Mouse (Mus musculus) embryonic fibroblast, embryonic 13.5 days (primary cell): ENCODE measurements at regions not wholly inside any gene's neighbourhood (a gene's known extent, or its start where the extent isn't known, plus 50 kb on each side); places are given as distances from the start of the nearest gene placed in this dataset.

Experiments used
- H3K27ac ChIP-seq: 2 replicates; pipeline ENCODE4 v1.5.1; 2012; ENCODE audit warnings: low read length, control low read depth, inconsistent platforms; ENCODE audit not compliant: insufficient read depth
- H3K4me1 ChIP-seq: 2 replicates; pipeline ENCODE4 v1.6.1; 2011; ENCODE audit warnings: low read length; ENCODE audit not compliant: control insufficient read depth, insufficient read depth
- H3K4me3 ChIP-seq: 2 replicates; pipeline ENCODE4 v1.5.1; 2011; ENCODE audit warnings: mild to moderate bottlenecking, control low read depth, low read length; ENCODE audit not compliant: insufficient read depth
- CTCF ChIP-seq: IDR thresholded peaks from 2 replicates; pipeline ENCODE4 v1.5.1; 2011; ENCODE audit warnings: mild to moderate bottlenecking, control low read depth, low read length, moderate library complexity, borderline replicate concordance; ENCODE audit not compliant: insufficient read depth
- POLR2A ChIP-seq: IDR thresholded peaks from 2 replicates; pipeline ENCODE4 v1.6.1; 2011; ENCODE audit warnings: low read depth, mild to moderate bottlenecking, control low read depth, low read length, moderate library complexity

- TF ChIP-seq POLR2A (no peak), CTCF (no peak)
- no peak overlapping the region for H3K4me3 ChIP-seq
- no peak overlapping the region for H3K27ac ChIP-seq
- H3K4me1 ChIP-seq = no peaks in the 10 kb centered on the region
Observed at GRCm38 (mm10) chr8:34398914-34399813, 287.6 kb upstream of the Gm10131 start.

DNA sequence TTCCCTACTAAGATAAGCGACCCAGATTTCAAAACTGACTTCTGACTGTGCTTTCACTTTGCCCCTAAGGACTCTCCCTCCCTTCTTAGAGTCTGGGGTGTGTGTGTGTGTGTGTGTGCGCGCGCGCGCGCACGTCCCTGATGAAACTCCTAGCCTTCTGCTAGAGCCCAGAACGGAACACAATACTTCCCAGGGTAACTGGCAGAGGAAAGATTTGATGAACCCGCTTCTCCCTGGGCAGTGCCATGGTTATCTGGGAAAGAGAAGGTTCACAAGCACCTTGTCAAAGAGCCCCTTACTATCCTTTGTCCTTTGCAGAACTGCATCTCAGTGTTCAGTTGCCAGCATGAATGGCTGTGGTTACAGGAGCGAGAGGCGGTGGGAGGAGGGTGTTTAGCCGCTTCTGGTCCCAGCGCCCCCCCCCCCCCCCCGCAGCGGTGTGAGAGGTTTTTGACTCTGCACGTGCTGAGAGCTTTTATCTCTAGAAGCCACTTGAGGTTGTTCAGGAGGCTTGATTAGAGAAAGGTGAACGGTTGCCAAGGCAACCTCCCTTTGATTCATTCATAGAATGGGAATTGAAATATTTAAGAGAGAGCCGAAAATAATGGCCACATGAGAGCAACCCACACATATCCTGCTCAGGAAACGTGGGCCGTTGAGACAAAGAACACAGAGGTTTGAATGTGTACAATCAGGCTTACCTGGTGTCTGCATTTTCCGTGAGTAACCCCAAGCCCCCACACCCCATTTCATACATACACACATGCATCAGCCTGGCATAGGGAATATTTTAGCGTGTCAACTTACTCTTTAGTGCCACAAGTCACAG lies 286.3 kb upstream of the Gm10131 start:
- Histone ChIP-seq H3K27ac (no peak overlapping the region), H3K4me1 (no peaks in the 10 kb centered on the region), H3K4me3 (no peak overlapping the region)
- TF ChIP-seq POLR2A (no peak), CTCF (no peak)

DNA sequence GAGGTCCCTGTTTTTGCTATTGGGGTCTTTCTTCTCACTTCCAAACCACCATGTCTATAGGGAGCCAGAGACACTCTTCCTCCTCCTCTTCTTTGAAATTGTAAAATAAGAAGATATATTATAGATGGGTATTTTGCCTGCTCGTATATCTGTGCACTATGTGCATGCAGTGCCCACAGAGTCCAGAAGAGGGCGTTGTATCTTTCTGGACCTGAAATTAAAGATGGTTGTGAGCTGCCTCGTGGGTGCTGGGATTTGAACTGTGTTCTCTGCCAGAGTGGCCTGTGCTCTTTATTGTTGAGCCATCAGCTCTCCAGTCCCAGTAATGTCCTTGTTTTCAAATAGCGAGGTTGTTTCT lies 285.7 kb upstream of the Gm10131 start:
- Histone ChIP-seq H3K4me3 (no peak overlapping the region), H3K27ac (no peak overlapping the region), H3K4me1 (no peaks in the 10 kb centered on the region)
- TF ChIP-seq CTCF = no peak
- TF ChIP-seq POLR2A = no peak

- H3K4me1 ChIP-seq = no peaks in the 10 kb centered on the region
- TF ChIP-seq POLR2A (no peak), CTCF (no peak)
- no peak overlapping the region for H3K4me3 ChIP-seq
- no peak overlapping the region for H3K27ac ChIP-seq
Observed at GRCm38 (mm10) chr8:34392981-34393828, 281.7 kb upstream of the Gm10131 start.

DNA sequence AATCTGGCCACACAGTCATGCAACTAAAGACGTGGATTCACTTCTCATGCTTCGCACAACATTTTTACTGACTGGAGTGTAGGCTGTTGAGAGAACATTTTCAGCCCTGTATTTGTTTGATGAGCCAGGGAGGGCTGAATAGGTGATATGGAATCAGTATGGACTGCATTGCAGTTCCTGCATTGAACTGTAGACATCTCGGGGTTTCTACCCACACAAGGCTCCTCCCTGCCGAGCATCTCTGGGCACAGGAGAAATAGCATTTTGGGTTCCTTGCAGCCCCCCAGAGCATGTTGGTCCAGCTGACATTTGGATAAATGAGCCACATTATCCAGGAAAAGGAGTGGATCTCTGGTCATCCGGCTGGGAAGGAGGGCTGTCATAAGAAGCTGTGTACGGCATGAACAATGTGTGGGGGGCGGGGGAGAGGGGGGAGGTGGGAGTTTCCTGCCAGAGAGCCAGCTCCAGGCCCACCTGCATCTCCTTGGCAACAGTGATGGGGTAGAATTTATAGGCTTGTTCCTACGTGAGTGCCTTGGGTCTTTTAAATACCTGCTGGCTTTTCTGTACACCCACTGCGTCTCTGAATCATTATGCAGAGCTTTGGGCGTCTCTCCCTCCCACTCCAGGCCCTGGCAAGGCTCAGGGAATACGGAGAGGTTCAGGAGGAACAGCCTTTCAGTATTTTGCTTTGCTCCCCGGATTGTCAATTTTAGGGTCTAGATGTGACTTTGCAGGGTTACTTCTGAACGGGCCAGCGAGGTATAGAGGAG lies 280.9 kb upstream of the Gm10131 start:
- H3K27ac ChIP-seq = no peak overlapping the region
- TF ChIP-seq CTCF (no peak), POLR2A (no peak)
- H3K4me3 ChIP-seq = no peak overlapping the region
- no peaks in the 10 kb centered on the region for H3K4me1 ChIP-seq

GRCm38 (mm10) chr8:34385806-34386439 lies 274.4 kb upstream of the Gm10131 start:
- H3K27ac ChIP-seq = no peak overlapping the region
- TF ChIP-seq CTCF (no peak), POLR2A (no peak)
- H3K4me3 ChIP-seq = no peak overlapping the region
- H3K4me1 ChIP-seq = no peaks in the 10 kb centered on the region

GRCm38 (mm10) chr8:34380615-34381014 lies 269.1 kb upstream of the Gm10131 start:
- Histone ChIP-seq H3K27ac (no peak overlapping the region), H3K4me1 (no peaks in the 10 kb centered on the region), H3K4me3 (no peak overlapping the region)
- TF ChIP-seq CTCF = no peak
- TF ChIP-seq POLR2A = no peak

- Histone ChIP-seq H3K4me1 (peaks cover under 1% of the 10 kb centered on the region; the same call in 1 of the 2 replicates), H3K4me3 (no peak overlapping the region), H3K27ac (no peak overlapping the region)
- TF ChIP-seq CTCF (no peak), POLR2A (no peak)
Observed at GRCm38 (mm10) chr8:34377154-34377553, 265.6 kb upstream of the Gm10131 start.

DNA sequence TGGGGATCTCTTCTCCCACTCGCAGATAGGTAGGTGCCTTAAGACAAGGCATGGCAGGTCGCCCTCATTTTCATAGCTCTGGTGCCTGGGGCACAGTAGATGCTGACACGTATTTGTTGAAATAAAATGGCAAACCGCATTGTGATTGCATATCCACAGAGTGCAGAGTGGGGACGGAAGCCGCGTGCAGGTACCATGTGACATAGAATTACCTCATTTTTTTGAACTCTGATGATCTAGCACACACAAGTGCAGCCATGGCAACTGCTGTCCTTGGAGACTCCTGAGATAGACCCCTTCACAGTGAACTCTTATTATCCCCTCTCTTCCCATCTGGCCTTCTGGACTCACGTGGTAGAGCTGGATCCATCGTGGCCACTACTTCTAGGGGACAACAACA lies 262.7 kb upstream of the Gm10131 start:
- no peak for TF ChIP-seq CTCF
- no peak for TF ChIP-seq POLR2A

DNA sequence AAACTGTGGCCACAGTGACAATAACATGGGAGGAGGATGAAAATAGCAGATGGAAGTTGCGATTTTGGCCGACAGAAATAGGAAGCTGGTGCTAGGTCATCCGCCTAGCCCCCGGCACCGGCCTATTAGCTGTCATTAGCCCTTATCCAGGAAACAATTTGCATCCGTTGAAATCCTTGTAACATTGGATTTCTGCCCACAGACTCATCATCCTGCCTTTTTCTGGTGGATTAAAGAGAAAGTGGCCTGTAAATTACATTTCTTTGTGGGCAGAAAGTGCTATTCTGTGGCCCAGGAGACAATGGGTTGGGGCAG lies 261.1 kb upstream of the Gm10131 start:
- H3K4me1 ChIP-seq = peaks cover 3% of the 10 kb centered on the region; the same call in 1 of the 2 replicates
- TF ChIP-seq POLR2A = no peak
- no peak for TF ChIP-seq CTCF
- peak overlapping the region; percentile 22; the same call in 1 of the 2 replicates for H3K27ac ChIP-seq
- H3K4me3 ChIP-seq = no peak overlapping the region

More for the DNA sequence above, 262.7 kb upstream of the Gm10131 start:
- H3K27ac ChIP-seq = no peak overlapping the region
- no peak overlapping the region for H3K4me3 ChIP-seq
- peaks cover 3% of the 10 kb centered on the region; the same call in 1 of the 2 replicates for H3K4me1 ChIP-seq
